Mouse (Mus musculus) liver, embryonic 11.5 days (tissue): ENCODE measurements around the gene Ubqln4. TPM values are rescaled to one million over a fixed set of nuclear protein-coding genes. Genes with fewer than 3 reads are reported as not detected.
A peak's percentile ranks its signal among the peaks of the same experiment; 100 is the strongest.
"Not testable (repeated sequence)": the region's sequence is repeated elsewhere in the genome, so short reads cannot be mapped to it uniquely, and the experiment has no call there.

ENCODE experiments used
- ATAC-seq: fragments of 200-750 bp; cut with Nextera tagmentation; replicated peaks from 2 replicates; pipeline ENCODE4 v1.8.0; 2017; ENCODE audit warnings: moderate number of reproducible peaks, mild to moderate bottlenecking, moderate TSS enrichment, moderate library complexity; ENCODE audit not compliant: low FRiP score
- DNase-seq: peaks from one replicate; pipeline ENCODE4 v3.0.0-alpha.2; 2017; ENCODE audit warnings: low spot score
- H3K27ac ChIP-seq: fragments of 300-500 bp; sonication (generic); 2 replicates; pipeline ENCODE4 v1.5.1; 2014; ENCODE audit warnings: mild to moderate bottlenecking, low read depth, low read length, control low read depth
- H3K27me3 ChIP-seq: fragments of 300-500 bp; sonication (generic); replicated peaks from 2 replicates; pipeline ENCODE4 v1.6.1; 2014; ENCODE audit warnings: low read length, mixed read lengths; ENCODE audit not compliant: control insufficient read depth, insufficient read depth
- H3K36me3 ChIP-seq: fragments of 300-500 bp; sonication (generic); 2 replicates; pipeline ENCODE4 v1.6.1; 2014; ENCODE audit warnings: mild to moderate bottlenecking, low read length, moderate library complexity, mixed read lengths; ENCODE audit not compliant: control insufficient read depth, insufficient read depth
- H3K4me1 ChIP-seq: fragments of 300-500 bp; sonication (generic); replicated peaks from 2 replicates; pipeline ENCODE4 v1.6.1; 2014; ENCODE audit warnings: low read length, mixed read lengths; ENCODE audit not compliant: control insufficient read depth, insufficient read depth
- H3K4me2 ChIP-seq: fragments of 300-500 bp; sonication (generic); 2 replicates; pipeline ENCODE4 v1.6.1; 2014; ENCODE audit warnings: mild to moderate bottlenecking, control low read depth, moderate library complexity
- H3K4me3 ChIP-seq: fragments of 300-500 bp; sonication (generic); 2 replicates; pipeline ENCODE4 v1.5.1; 2014; ENCODE audit warnings: low read depth, low read length, control low read depth
- H3K9ac ChIP-seq: fragments of 300-500 bp; sonication (generic); 2 replicates; pipeline ENCODE4 v1.6.1; 2014; ENCODE audit warnings: low read depth, low read length, control low read depth
- H3K9me3 ChIP-seq: fragments of 300-500 bp; sonication (generic); 2 replicates; pipeline ENCODE4 v1.6.1; 2016; ENCODE audit warnings: low read length, inconsistent platforms, mixed read lengths; ENCODE audit not compliant: control insufficient read depth
- WGBS: fragments of 180-500 bp; shearing (Covaris S2); extraction: QIAGEN DNeasy Blood & Tissue Kit; methylation state at CpG from one replicate; pipeline ENCODE4 v1.1.7; 2014; 5-methylcytosine and 5-hydroxymethylcytosine counted together
- polyA plus RNA-seq: library from polyadenylated mRNA; unstranded; fragments of >200 nt; fragmentation: Nextera tagmentation; extraction: Ambion mirVana; gene quantifications from 2 replicates; pipeline ENCODE4 v1.2.1, GENCODE M21; 2014

The Ubqln4 gene
- polyA plus RNA-seq, 1 experiment from 2014 or later: 65.8 TPM

- Histone ChIP-seq H3K27ac (no peak overlapping the region), H3K9ac (no peak overlapping the region), H3K27me3 (no peaks in the 10 kb centered on the region), H3K4me2 (no peak overlapping the region), H3K4me3 (no peak overlapping the region), H3K36me3 (peaks cover 16% of the 10 kb centered on the region), H3K4me1 (no peaks in the 10 kb centered on the region), H3K9me3 (no peaks in the 10 kb centered on the region)
- ATAC-seq: no peak
- WGBS: 68% methylated on average over 2 of the region's 2 CpGs
- DNase-seq: no peak
Observed at GRCm38 (mm10) chr3:88572835-88573234, 19.3 kb downstream of the Ubqln4 start.

GRCm38 (mm10) chr3:88573810-88574209 lies 20.3 kb downstream of the Ubqln4 start:
- DNase-seq: no peak
- no peak for ATAC-seq
- no peak overlapping the region for H3K9ac ChIP-seq
- H3K4me2 ChIP-seq: no peak overlapping the region
- 0 out of 2 replicates have a peak, but pooled peaks cover 2% of the 10 kb centered on the region for H3K4me1 ChIP-seq
- peaks cover 6% of the 10 kb centered on the region for H3K36me3 ChIP-seq
- no peaks in the 10 kb centered on the region for H3K9me3 ChIP-seq
- no peaks in the 10 kb centered on the region for H3K27me3 ChIP-seq
- WGBS: 79% methylated on average over 2 of the region's 2 CpGs
- H3K4me3 ChIP-seq: no peak overlapping the region
- H3K27ac ChIP-seq: no peak overlapping the region

- 77% methylated on average over 3 of the region's 3 CpGs for WGBS
- DNase-seq (no peak), ATAC-seq (no peak)
- Histone ChIP-seq H3K4me1 (peaks cover 5% of the 10 kb centered on the region; the same call in 1 of the 2 replicates), H3K36me3 (no peaks in the 10 kb centered on the region), H3K4me3 (no peak within 1 kb of the TSS), H3K9ac (no peak within 1 kb of the TSS), H3K27me3 (no peaks in the 10 kb centered on the region), H3K9me3 (no peaks in the 10 kb centered on the region), H3K4me2 (no peak within 1 kb of the TSS), H3K27ac (no peak within 1 kb of the TSS)
Observed at GRCm38 (mm10) chr3:88575540-88575939, 22.0 kb downstream of the Ubqln4 start, which contains the start of gene Ssr2. Gene Ssr2, plus strand, starts transcription at chr3:88575876.

GRCm38 (mm10) chr3:88577846-88578245 lies 24.3 kb downstream of the Ubqln4 start:
- not testable (repeated sequence) for H3K9me3 ChIP-seq, H3K9ac ChIP-seq, DNase-seq, H3K4me1 ChIP-seq, H3K4me3 ChIP-seq, H3K27ac ChIP-seq, ATAC-seq, H3K4me2 ChIP-seq, H3K27me3 ChIP-seq
- H3K36me3 ChIP-seq: peaks cover 14% of the 10 kb centered on the region
- 82% methylated on average over 5 of the region's 5 CpGs for WGBS

GRCm38 (mm10) chr3:88578498-88579424 lies 25.2 kb downstream of the Ubqln4 start:
- Histone ChIP-seq H3K27me3 (no peaks in the 10 kb centered on the region), H3K4me2 (peak overlapping the region; percentile 90), H3K4me3 (peak overlapping the region; percentile 94), H3K27ac (no peak overlapping the region), H3K36me3 (peaks cover 23% of the 10 kb centered on the region), H3K9ac (peak overlapping the region; percentile 95), H3K9me3 (no peaks in the 10 kb centered on the region), H3K4me1 (peaks cover 5% of the 10 kb centered on the region; the same call in 1 of the 2 replicates)
- DNase-seq: no peak
- ATAC-seq: no peak
- WGBS: 40% methylated on average over 8 of the region's 8 CpGs

GRCm38 (mm10) chr3:88579454-88580117 lies 26.0 kb downstream of the Ubqln4 start:
- peak; percentile 88 for ATAC-seq
- peak; percentile 81 for DNase-seq
- peak overlapping the region; percentile 94 for H3K4me3 ChIP-seq
- peaks cover 5% of the 10 kb centered on the region; the same call in 1 of the 2 replicates for H3K4me1 ChIP-seq
- H3K27me3 ChIP-seq: no peaks in the 10 kb centered on the region
- under 1% methylated on average over 34 of the region's 34 CpGs for WGBS
- peak overlapping the region; percentile 95 for H3K9ac ChIP-seq
- no peaks in the 10 kb centered on the region for H3K9me3 ChIP-seq
- peak overlapping the region; percentile 90 for H3K4me2 ChIP-seq
- H3K27ac ChIP-seq: peak overlapping the region; percentile 73
- peaks cover 26% of the 10 kb centered on the region for H3K36me3 ChIP-seq

- ATAC-seq (no peak), DNase-seq (no peak)
- H3K4me1 ChIP-seq: no peaks in the 10 kb centered on the region
- no peaks in the 10 kb centered on the region for H3K27me3 ChIP-seq
- H3K9me3 ChIP-seq: no peaks in the 10 kb centered on the region
- no peak overlapping the region for H3K4me2 ChIP-seq
- H3K4me3 ChIP-seq: no peak overlapping the region
- peaks cover 54% of the 10 kb centered on the region for H3K36me3 ChIP-seq
- H3K27ac ChIP-seq: no peak overlapping the region
- 89% methylated on average over 6 of the region's 6 CpGs for WGBS
- H3K9ac ChIP-seq: no peak overlapping the region
Observed at GRCm38 (mm10) chr3:88585769-88586168, 32.2 kb downstream of the Ubqln4 start.

- no peak for DNase-seq
- Histone ChIP-seq H3K9ac (no peak overlapping the region), H3K4me3 (no peak overlapping the region), H3K27me3 (no peaks in the 10 kb centered on the region), H3K27ac (no peak overlapping the region), H3K36me3 (peaks cover 51% of the 10 kb centered on the region), H3K4me1 (no peaks in the 10 kb centered on the region; the same call in 1 of the 2 replicates), H3K4me2 (no peak overlapping the region), H3K9me3 (no peaks in the 10 kb centered on the region)
- ATAC-seq: no peak
- 95% methylated on average over 5 of the region's 5 CpGs for WGBS
Observed at GRCm38 (mm10) chr3:88586640-88587039, 33.1 kb downstream of the Ubqln4 start.
